Mouse (Mus musculus) embryonic fibroblast, embryonic 13.5 days (primary cell): ENCODE data around the gene Arid5b.

Experiments used
- CTCF ChIP-seq: IDR thresholded peaks from 2 replicates; pipeline ENCODE4 v1.5.1; 2011; ENCODE audit warnings: mild to moderate bottlenecking, control low read depth, low read length, moderate library complexity, borderline replicate concordance; ENCODE audit not compliant: insufficient read depth
- POLR2A ChIP-seq: IDR thresholded peaks from 2 replicates; pipeline ENCODE4 v1.6.1; 2011; ENCODE audit warnings: low read depth, mild to moderate bottlenecking, control low read depth, low read length, moderate library complexity

DNA sequence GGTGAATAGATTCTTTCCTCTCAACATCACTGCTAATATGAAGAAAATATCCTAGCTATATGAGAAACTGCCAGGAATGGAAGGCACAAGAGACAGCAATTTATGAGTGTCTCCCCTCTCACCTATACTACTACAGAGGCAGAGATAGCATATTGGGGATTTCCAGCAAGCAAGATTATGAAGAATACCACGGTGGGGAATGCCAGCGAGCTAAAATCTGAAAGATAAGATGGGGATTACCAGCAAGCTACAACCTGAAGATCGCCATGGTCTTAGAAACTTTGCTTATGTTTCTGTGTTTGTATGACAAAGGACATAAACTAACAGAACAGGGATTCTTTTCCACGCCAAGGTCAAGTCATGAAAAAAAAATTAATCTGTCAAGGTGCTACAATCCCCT, 155.1 kb downstream of the Arid5b start:
- TF ChIP-seq CTCF (no peak), POLR2A (no peak)
